Mouse (Mus musculus) olfactory bulb, adult 2 months (tissue): ENCODE results near the gene Ces1c. TPM values are rescaled to one million over a fixed set of nuclear protein-coding genes. Genes with fewer than 3 reads are reported as not detected.

Experiments
- H3K27ac ChIP-seq: fragments of 200-500 bp; 2 replicates; pipeline ENCODE4 v1.5.1; 2012; ENCODE audit warnings: low read depth, low read length; ENCODE audit not compliant: insufficient read depth
- H3K4me1 ChIP-seq: fragments of 200-500 bp; 2 replicates; pipeline ENCODE4 v1.6.1; 2012; ENCODE audit warnings: low read length; ENCODE audit not compliant: control insufficient read depth, insufficient read depth
- H3K4me3 ChIP-seq: fragments of 200-500 bp; 2 replicates; pipeline ENCODE4 v1.5.1; 2012; ENCODE audit warnings: mild to moderate bottlenecking, low read depth, low read length, moderate library complexity; ENCODE audit not compliant: insufficient read depth
- CTCF ChIP-seq: fragments of 200-500 bp; IDR thresholded peaks from 2 replicates; pipeline ENCODE4 v1.5.1; 2012; ENCODE audit warnings: low read depth, mild to moderate bottlenecking, low read length, moderate library complexity; ENCODE audit not compliant: insufficient read depth
- POLR2A ChIP-seq: fragments of 200-500 bp; IDR thresholded peaks from 2 replicates; pipeline ENCODE4 v1.6.1; 2012; ENCODE audit warnings: mild to moderate bottlenecking, low read depth, low read length, moderate library complexity; ENCODE audit not compliant: insufficient read depth
- WGBS: fragments of 180-500 bp; shearing (Covaris S2); methylation state at CpG from one replicate; pipeline ENCODE4 v1.1.7; 2018; 5-methylcytosine and 5-hydroxymethylcytosine counted together
- polyA plus RNA-seq: library from polyadenylated mRNA; stranded (reverse); fragments of >200 nt; gene quantifications from 2 replicates; pipeline ENCODE4 v1.2.4, GENCODE M21; 2012; ENCODE audit warnings: low replicate concordance; ENCODE audit not compliant: missing spikeins, insufficient read depth, insufficient read length

The Ces1c gene
- polyA plus RNA-seq, 1 experiment, result not detected

DNA sequence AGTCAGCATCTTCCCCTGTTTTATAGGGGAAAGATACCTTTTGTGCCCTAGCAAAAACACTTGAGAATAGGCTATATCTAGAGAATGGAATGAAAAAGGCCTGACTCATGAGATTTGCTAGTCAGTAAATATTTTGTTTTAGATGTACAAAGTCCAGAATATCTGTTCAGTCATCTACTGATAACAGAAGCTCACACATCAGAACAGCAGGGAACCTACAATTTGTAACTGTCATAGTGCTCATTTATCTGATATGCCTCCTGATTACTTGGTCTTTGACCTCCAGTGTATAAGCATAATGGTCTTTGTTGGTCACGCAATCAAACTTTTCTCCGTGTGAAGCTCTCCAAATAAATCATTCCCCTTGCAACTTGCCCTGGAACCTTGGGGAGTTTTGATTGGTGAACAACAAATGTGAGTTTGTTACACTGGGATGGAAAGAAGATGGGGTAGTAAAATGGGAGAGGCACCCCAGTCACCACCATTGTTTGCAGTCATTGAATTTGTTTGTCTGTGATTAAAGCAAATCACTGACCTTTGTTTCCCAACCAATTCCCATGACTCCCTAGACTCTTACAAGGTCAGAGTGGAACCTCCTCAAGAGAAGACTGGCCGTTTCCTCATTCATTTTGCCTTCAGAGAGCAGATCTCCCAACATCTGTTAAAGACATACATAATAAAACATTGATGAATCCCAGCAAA, 67.5 kb downstream of the Ces1c start:
- TF ChIP-seq POLR2A (no peak), CTCF (no peak)
- Histone ChIP-seq H3K4me1 (no peaks in the 10 kb centered on the region), H3K27ac (no peak overlapping the region), H3K4me3 (no peak overlapping the region)
- WGBS, result 83% methylated on average over 3 of the region's 3 CpGs

DNA sequence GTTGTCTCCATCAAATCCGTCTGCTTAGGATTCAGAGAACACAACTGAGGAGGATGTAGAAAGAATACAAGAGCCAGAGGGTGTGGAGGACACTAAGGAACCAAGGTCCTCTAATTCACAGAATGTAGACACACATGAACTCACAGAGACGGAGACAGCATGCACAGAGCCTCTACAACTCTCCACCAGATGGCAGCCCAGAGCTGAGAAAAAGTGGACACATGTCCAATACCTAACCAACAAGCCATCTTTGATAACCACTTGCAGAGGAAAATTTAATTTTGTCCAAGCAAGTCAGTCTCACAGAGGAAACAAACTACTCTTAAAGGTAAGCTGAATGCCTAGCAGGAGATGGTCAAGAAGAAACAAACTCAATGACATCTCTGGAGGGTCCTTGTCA, 71.9 kb downstream of the Ces1c start:
- Histone ChIP-seq H3K4me1 (no peaks in the 10 kb centered on the region), H3K27ac (no peak overlapping the region), H3K4me3 (no peak overlapping the region)
- no peak for TF ChIP-seq POLR2A
- TF ChIP-seq CTCF, result no peak
- 29% methylated on average over 2 of the region's 2 CpGs for WGBS

DNA sequence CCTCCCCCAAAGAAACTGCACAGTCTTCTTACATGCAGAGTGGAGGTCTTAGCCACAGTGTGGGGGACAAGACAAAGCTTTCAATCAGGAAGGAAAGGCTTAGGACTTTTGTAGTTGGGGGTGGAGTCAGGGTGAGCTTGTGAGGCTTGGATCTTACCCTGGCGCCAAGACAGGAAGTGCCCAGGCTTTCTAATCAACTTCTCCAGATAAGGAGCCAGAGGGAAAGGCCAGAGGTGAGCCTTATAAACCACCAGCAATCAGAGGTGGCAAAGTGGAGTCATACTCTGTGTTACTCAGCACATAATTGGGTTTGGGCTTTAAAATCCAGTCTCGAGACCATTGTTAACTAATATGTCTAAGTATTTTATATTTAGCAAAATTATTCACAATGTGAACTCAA, 75.8 kb downstream of the Ces1c start:
- WGBS, result 88% methylated on average over 2 of the region's 2 CpGs
- TF ChIP-seq CTCF, result no peak
- TF ChIP-seq POLR2A, result no peak
- Histone ChIP-seq H3K27ac (no peak overlapping the region), H3K4me3 (no peak overlapping the region), H3K4me1 (no peaks in the 10 kb centered on the region)

Other genes starting within 250 kb of the Ces1c start
- not detected in 2 replicates for gene Capns2, start 229.9 kb downstream of the Ces1c start, polyA plus RNA-seq
- not detected in 2 replicates for gene Slc6a2, start 171.2 kb downstream of the Ces1c start, polyA plus RNA-seq
- not detected in 2 replicates for gene Ces1a, start 83.1 kb downstream of the Ces1c start, polyA plus RNA-seq
- not detected in 2 replicates for gene Ces1b, start 51.3 kb downstream of the Ces1c start, polyA plus RNA-seq
- gene Ces1d, start 66.6 kb upstream of the Ces1c start, polyA plus RNA-seq, result not detected in 2 replicates
- not detected in 2 replicates for gene Ces1e, start 98.3 kb upstream of the Ces1c start, polyA plus RNA-seq
- gene Ces1f, start 148.5 kb upstream of the Ces1c start, polyA plus RNA-seq, result not detected in 2 replicates
- gene Ces1g, start 206.0 kb upstream of the Ces1c start, polyA plus RNA-seq, result not detected in 2 replicates
- not detected in 2 replicates for gene Ces1h, start 248.4 kb upstream of the Ces1c start, polyA plus RNA-seq